Mouse (Mus musculus) bone marrow macrophage, adult 2 months (primary cell): ENCODE measurements around the gene Xpo6.

Experiments used
- CTCF ChIP-seq: IDR thresholded peaks from 2 replicates; pipeline ENCODE4 v1.5.1; 2012; ENCODE audit warnings: low read depth, mild to moderate bottlenecking, low read length, moderate library complexity
- POLR2A ChIP-seq: IDR thresholded peaks from 2 replicates; pipeline ENCODE4 v1.6.1; 2012; ENCODE audit warnings: mild to moderate bottlenecking, low read depth, low read length, borderline replicate concordance

- TF ChIP-seq CTCF (no peak), POLR2A (no peak)
Observed at GRCm38 (mm10) chr7:126236794-126237192, 36.5 kb upstream of the Xpo6 start.
